Mouse (Mus musculus) heart, adult 2 months (tissue): ENCODE data around the gene Oog4.

Source experiments
- CTCF ChIP-seq: fragments of 200-600 bp; IDR thresholded peaks from 2 replicates; pipeline ENCODE4 v1.8.1; 2022; ENCODE audit warnings: antibody characterized with exemption, mild to moderate bottlenecking, moderate library complexity
- POLR2A ChIP-seq: fragments of 200-500 bp; IDR thresholded peaks from 2 replicates; pipeline ENCODE4 v1.6.1; 2011; ENCODE audit warnings: mild to moderate bottlenecking, low read depth, low read length, control low read depth; ENCODE audit not compliant: insufficient read depth

GRCm38 (mm10) chr4:143413621-143414020 is 36.5 kb downstream of the Oog4 start:
- TF ChIP-seq CTCF (no peak), POLR2A (no peak)
